Mouse (Mus musculus): Measurements from ENCODE around the gene Popdc3.
"Not testable (repeated sequence)": the region's sequence is repeated elsewhere in the genome, so short reads cannot be mapped to it uniquely, and the experiment has no call there.

Gene Popdc3

GRCm38 (mm10) chr10:45311624-45312023 lies 133.7 kb downstream of the Popdc3 start:
- no peak for DNase-seq (ENCODE audit: low spot score in 2 of 2)

GRCm38 (mm10) chr10:45314865-45315264 lies 137.0 kb downstream of the Popdc3 start:
- no peak for DNase-seq (ENCODE audit: low spot score in 2 of 2)

GRCm38 (mm10) chr10:45318922-45319321 lies 141.0 kb downstream of the Popdc3 start:
- no peak for DNase-seq (ENCODE audit: low spot score in 2 of 2)

- DNase-seq (ENCODE audit: low spot score in 2 of 2), result no peak
These were observed 142.4 kb downstream of the Popdc3 start for GRCm38 (mm10) chr10:45320296-45320695.

GRCm38 (mm10) chr10:45324159-45324558 lies 146.3 kb downstream of the Popdc3 start:
- DNase-seq (ENCODE audit: low spot score in 2 of 2), result no peak

- DNase-seq (ENCODE audit: low spot score in 2 of 2), result no peak
These were observed 150.5 kb downstream of the Popdc3 start for GRCm38 (mm10) chr10:45328196-45329000.

- no peak for DNase-seq (ENCODE audit: low spot score in 2 of 2)
These were observed 157.0 kb downstream of the Popdc3 start for GRCm38 (mm10) chr10:45334925-45335324.

GRCm38 (mm10) chr10:45335434-45336422 lies 157.8 kb downstream of the Popdc3 start, which contains the start of gene Bves:
TSS of gene Bves (plus strand) at chr10:45335772.
- DNase-seq (ENCODE audit: low spot score in 2 of 2), result peak in 1 of 2 experiments; percentile 22

GRCm38 (mm10) chr10:45339106-45339505 lies 161.2 kb downstream of the Popdc3 start:
- DNase-seq (ENCODE audit: low spot score in 2 of 2), result no peak

GRCm38 (mm10) chr10:45344381-45344780 lies 166.5 kb downstream of the Popdc3 start:
- DNase-seq (ENCODE audit: low spot score in 2 of 2), result no peak

GRCm38 (mm10) chr10:45345217-45345616 lies 167.3 kb downstream of the Popdc3 start:
- DNase-seq (ENCODE audit: low spot score in 2 of 2), result no peak

GRCm38 (mm10) chr10:45348143-45348542 lies 170.2 kb downstream of the Popdc3 start:
- DNase-seq (ENCODE audit: low spot score in 2 of 2), result not testable (repeated sequence)

GRCm38 (mm10) chr10:45356091-45356490 lies 178.2 kb downstream of the Popdc3 start:
- no peak for DNase-seq (ENCODE audit: low spot score in 2 of 2)

GRCm38 (mm10) chr10:45363396-45363795 lies 185.5 kb downstream of the Popdc3 start:
- DNase-seq (ENCODE audit: low spot score in 2 of 2), result no peak

GRCm38 (mm10) chr10:45366987-45367705 lies 189.2 kb downstream of the Popdc3 start:
- DNase-seq (ENCODE audit: low spot score in 2 of 2), result no peak

Measured in frontal cortex, postnatal 10 days (tissue).